Mouse (Mus musculus) lung, adult 2 months (tissue): ENCODE measurements at regions not wholly inside any gene's neighbourhood (a gene's known extent, or its start where the extent isn't known, plus 50 kb on each side); places are given as distances from the start of the nearest gene placed in this dataset.

Experiments
- DNase-seq: peaks from one replicate; pipeline ENCODE4 v3.0.0; 2022
- H3K4me1 ChIP-seq: fragments of 200-500 bp; 2 replicates; pipeline ENCODE4 v1.6.1; 2011; ENCODE audit warnings: low read length; ENCODE audit not compliant: control insufficient read depth, insufficient read depth
- H3K4me3 ChIP-seq: fragments of 200-500 bp; replicated peaks from 2 replicates; pipeline ENCODE3; 2011; ENCODE audit warnings: low read depth, mild to moderate bottlenecking, control low read depth, low read length; ENCODE audit errors: extremely low read depth
- CTCF ChIP-seq: fragments of 200-500 bp; IDR thresholded peaks from 2 replicates; pipeline ENCODE4 v1.5.1; 2011; ENCODE audit warnings: mild to moderate bottlenecking, low read length, control low read depth; ENCODE audit not compliant: insufficient read depth
- POLR2A ChIP-seq: fragments of 200-500 bp; IDR thresholded peaks from 2 replicates; pipeline ENCODE4 v1.6.1; 2011; ENCODE audit warnings: low read depth, mild to moderate bottlenecking, control low read depth, low read length, borderline replicate concordance; ENCODE audit errors: extremely low read depth
- WGBS: fragments of 180-500 bp; shearing (Covaris S2); methylation state at CpG from one replicate; pipeline ENCODE4 v1.1.7; 2018; 5-methylcytosine and 5-hydroxymethylcytosine counted together

- no peak for DNase-seq
- Histone ChIP-seq H3K4me1 (no peaks in the 10 kb centered on the region), H3K4me3 (no peak overlapping the region)
- no peak for TF ChIP-seq POLR2A
- TF ChIP-seq CTCF = no peak
- WGBS = 86% methylated on average over 7 of the region's 7 CpGs
Measured at GRCm38 (mm10) chr6:35645210-35645609, 105.5 kb upstream of the Mtpn start.

- DNase-seq = no peak
- H3K4me3 ChIP-seq = no peak overlapping the region
- H3K4me1 ChIP-seq = no peaks in the 10 kb centered on the region
- TF ChIP-seq CTCF = no peak
- TF ChIP-seq POLR2A = no peak
Measured at GRCm38 (mm10) chr6:35640672-35641071, 101.0 kb upstream of the Mtpn start.

GRCm38 (mm10) chr6:35608336-35608735, 68.6 kb upstream of the Mtpn start:
- no peak for DNase-seq
- Histone ChIP-seq H3K4me1 (no peaks in the 10 kb centered on the region), H3K4me3 (no peak overlapping the region)
- 39% methylated on average over 2 of the region's 2 CpGs for WGBS
- TF ChIP-seq CTCF (no peak), POLR2A (no peak)

- Histone ChIP-seq H3K4me1 (no peaks in the 10 kb centered on the region), H3K4me3 (no peak overlapping the region)
- DNase-seq = no peak
- 68% methylated on average over 3 of the region's 3 CpGs for WGBS
- TF ChIP-seq POLR2A (no peak), CTCF (no peak)
Measured at GRCm38 (mm10) chr6:35605100-35605499, 65.4 kb upstream of the Mtpn start.

GRCm38 (mm10) chr6:35601373-35601772, 61.7 kb upstream of the Mtpn start:
- no peak for DNase-seq
- no peak for TF ChIP-seq POLR2A
- no peak for TF ChIP-seq CTCF
- 66% methylated on average over 1 of the region's 1 CpGs for WGBS
- H3K4me1 ChIP-seq = no peaks in the 10 kb centered on the region
- no peak overlapping the region for H3K4me3 ChIP-seq

GRCm38 (mm10) chr6:35599841-35600240, 60.2 kb upstream of the Mtpn start:
- 33% methylated on average over 1 of the region's 1 CpGs for WGBS
- TF ChIP-seq CTCF = no peak
- TF ChIP-seq POLR2A = no peak
- no peaks in the 10 kb centered on the region for H3K4me1 ChIP-seq

GRCm38 (mm10) chr6:35598406-35599185, 58.9 kb upstream of the Mtpn start:
- H3K4me3 ChIP-seq = no peak overlapping the region
- H3K4me1 ChIP-seq = no peaks in the 10 kb centered on the region
- DNase-seq = no peak
- TF ChIP-seq CTCF = no peak
- no peak for TF ChIP-seq POLR2A
- WGBS = 67% methylated on average over 12 of the region's 12 CpGs

More at GRCm38 (mm10) chr6:35599841-35600240, 60.2 kb upstream of the Mtpn start:
- H3K4me3 ChIP-seq = no peak overlapping the region
- no peak for DNase-seq

GRCm38 (mm10) chr6:35595012-35595411, 55.3 kb upstream of the Mtpn start:
- Histone ChIP-seq H3K4me3 (no peak overlapping the region), H3K4me1 (no peaks in the 10 kb centered on the region)
- DNase-seq = no peak
- WGBS = 78% methylated on average over 2 of the region's 2 CpGs
- no peak for TF ChIP-seq POLR2A
- TF ChIP-seq CTCF = no peak

GRCm38 (mm10) chr6:35592234-35592633, 52.5 kb upstream of the Mtpn start:
- TF ChIP-seq CTCF (no peak), POLR2A (no peak)
- H3K4me1 ChIP-seq = no peaks in the 10 kb centered on the region
- DNase-seq = no peak
- H3K4me3 ChIP-seq = no peak overlapping the region
- WGBS = 76% methylated on average over 3 of the region's 3 CpGs
